Mouse (Mus musculus): Measurements from ENCODE around the gene Plcb2. TPM values are rescaled to one million over a fixed set of nuclear protein-coding genes. Genes with fewer than 3 reads are reported as not detected.

The Plcb2 gene
- polyA plus RNA-seq, 1 experiment from 2014 or later, result 1.5 TPM

- ATAC-seq (ENCODE audit: insufficient read depth, low FRiP score, low read depth), result no peak
- 20% methylated on average over 8 of the region's 8 CpGs for WGBS
- H3K4me3 ChIP-seq (replicated peaks), result no peak overlapping the region
These were observed 1.8 kb upstream of the Plcb2 start for GRCm38 (mm10) chr2:118729816-118730621.

GRCm38 (mm10) chr2:118729194-118729593 is 956 bp upstream of the Plcb2 start:
- Histone ChIP-seq H3K4me3 (replicated peaks) (no peak overlapping the region), H3K27ac (0 out of 2 replicates have a peak overlapping the region, but pooled peaks have one; percentile 38), H3K27me3 (replicated peaks) (peaks cover 4% of the 10 kb centered on the region; the same call in 1 of the 2 replicates), H3K4me2 (no peak overlapping the region), H3K36me3 (no peaks in the 10 kb centered on the region), H3K9ac (no peak overlapping the region), H3K4me1 (peaks cover 30% of the 10 kb centered on the region), H3K9me3 (no peaks in the 10 kb centered on the region)
- ATAC-seq (ENCODE audit: insufficient read depth, low FRiP score, low read depth), result no peak
- WGBS, result 40% methylated on average over 4 of the region's 4 CpGs

More at GRCm38 (mm10) chr2:118729816-118730621, 1.8 kb upstream of the Plcb2 start:
- no peak overlapping the region for H3K9ac ChIP-seq
- H3K4me1 ChIP-seq, result peaks cover 30% of the 10 kb centered on the region
- no peaks in the 10 kb centered on the region for H3K36me3 ChIP-seq
- no peak overlapping the region for H3K4me2 ChIP-seq
- no peak overlapping the region for H3K27ac ChIP-seq
- peaks cover 3% of the 10 kb centered on the region; the same call in 1 of the 2 replicates for H3K27me3 ChIP-seq (replicated peaks)
- no peaks in the 10 kb centered on the region for H3K9me3 ChIP-seq

- no peak overlapping the region for H3K9ac ChIP-seq
- WGBS, result 14% methylated on average over 9 of the region's 9 CpGs
These were observed 327 bp downstream of the Plcb2 start for GRCm38 (mm10) chr2:118727911-118728310.

DNA sequence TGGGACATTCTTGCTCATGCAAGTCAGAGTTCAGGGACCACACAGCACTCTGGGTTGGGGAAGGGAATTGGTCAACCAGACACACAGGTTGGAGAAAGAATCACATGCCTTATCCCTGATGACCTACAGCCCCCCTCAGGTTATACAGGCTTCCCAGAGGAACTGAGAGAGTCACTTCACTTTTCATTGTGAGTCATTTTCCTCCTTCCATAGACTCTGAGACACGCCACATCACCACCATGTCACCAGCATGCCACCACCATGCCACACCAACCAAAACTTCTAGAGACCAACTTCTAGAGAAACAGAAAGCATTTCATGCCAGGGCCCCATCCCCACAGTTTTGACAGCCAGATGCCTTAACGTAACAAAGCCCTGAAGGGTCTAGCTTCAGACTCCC is 1.4 kb downstream of the Plcb2 start:
- ATAC-seq (ENCODE audit: insufficient read depth, low FRiP score, low read depth), result no peak
- Histone ChIP-seq H3K4me3 (replicated peaks) (no peak overlapping the region), H3K36me3 (no peaks in the 10 kb centered on the region), H3K4me2 (no peak overlapping the region), H3K4me1 (peaks cover 30% of the 10 kb centered on the region), H3K9ac (no peak overlapping the region), H3K9me3 (no peaks in the 10 kb centered on the region), H3K27me3 (replicated peaks) (0 out of 2 replicates have a peak, but pooled peaks cover 6% of the 10 kb centered on the region), H3K27ac (no peak overlapping the region)
- WGBS, result 87% methylated on average over 2 of the region's 2 CpGs

More at GRCm38 (mm10) chr2:118727911-118728310, 327 bp downstream of the Plcb2 start:
- H3K27ac ChIP-seq, result peak overlapping the region; percentile 41; the same call in 1 of the 2 replicates
- 0 out of 2 replicates have a peak, but pooled peaks cover 6% of the 10 kb centered on the region for H3K27me3 ChIP-seq (replicated peaks)
- no peaks in the 10 kb centered on the region for H3K36me3 ChIP-seq
- H3K4me2 ChIP-seq, result peak overlapping the region; percentile 37
- H3K9me3 ChIP-seq, result no peaks in the 10 kb centered on the region
- H3K4me3 ChIP-seq (replicated peaks), result peak overlapping the region; percentile 14; the same call in 1 of the 2 replicates
- H3K4me1 ChIP-seq, result peaks cover 30% of the 10 kb centered on the region
- peak; percentile 20; the same call in 1 of the 2 replicates for ATAC-seq (ENCODE audit: insufficient read depth, low FRiP score, low read depth)

GRCm38 (mm10) chr2:118725511-118725910 is 2.7 kb downstream of the Plcb2 start:
- H3K36me3 ChIP-seq, result no peaks in the 10 kb centered on the region
- H3K4me1 ChIP-seq, result peaks cover 28% of the 10 kb centered on the region
- no peak overlapping the region for H3K9ac ChIP-seq
- H3K4me3 ChIP-seq (replicated peaks), result no peak overlapping the region
- H3K4me2 ChIP-seq, result no peak overlapping the region
- H3K27ac ChIP-seq, result no peak overlapping the region
- H3K27me3 ChIP-seq (replicated peaks), result 0 out of 2 replicates have a peak, but pooled peaks cover 6% of the 10 kb centered on the region
- WGBS, result 70% methylated on average over 4 of the region's 4 CpGs
- H3K9me3 ChIP-seq, result no peaks in the 10 kb centered on the region
- ATAC-seq (ENCODE audit: insufficient read depth, low FRiP score, low read depth), result no peak

- Histone ChIP-seq H3K4me3 (replicated peaks) (no peak overlapping the region), H3K27ac (no peak overlapping the region), H3K4me1 (peaks cover 14% of the 10 kb centered on the region), H3K36me3 (no peaks in the 10 kb centered on the region), H3K9me3 (no peaks in the 10 kb centered on the region), H3K9ac (no peak overlapping the region), H3K27me3 (replicated peaks) (0 out of 2 replicates have a peak, but pooled peaks cover 6% of the 10 kb centered on the region), H3K4me2 (no peak overlapping the region)
- ATAC-seq (ENCODE audit: insufficient read depth, low FRiP score, low read depth), result no peak
- 72% methylated on average over 15 of the region's 15 CpGs for WGBS
These were observed 4.3 kb downstream of the Plcb2 start for GRCm38 (mm10) chr2:118723693-118724486.

DNA sequence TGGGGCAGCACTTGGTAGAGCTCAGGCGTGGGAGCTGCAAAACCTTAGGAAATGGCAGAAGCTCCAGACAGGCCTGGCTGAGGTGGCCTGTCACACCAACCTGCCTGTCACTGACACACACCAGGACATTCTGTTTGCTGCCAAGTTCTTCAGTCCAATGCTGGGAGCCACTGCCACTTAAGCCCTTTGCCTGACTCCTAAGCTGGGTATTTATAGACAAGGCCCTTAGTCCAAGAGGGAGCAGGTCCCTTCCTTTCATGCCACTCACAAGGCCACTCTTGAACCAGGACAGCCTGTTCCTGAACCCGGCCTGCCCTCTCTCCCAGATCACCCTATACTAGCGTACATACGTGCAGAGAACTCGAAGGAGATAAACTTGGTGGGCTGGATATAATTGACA is 11.6 kb downstream of the Plcb2 start:
- Histone ChIP-seq H3K9ac (no peak overlapping the region), H3K4me2 (no peak overlapping the region), H3K4me1 (no peaks in the 10 kb centered on the region; the same call in 1 of the 2 replicates), H3K4me3 (replicated peaks) (no peak overlapping the region), H3K9me3 (no peaks in the 10 kb centered on the region), H3K27ac (no peak overlapping the region), H3K27me3 (replicated peaks) (peaks cover 20% of the 10 kb centered on the region), H3K36me3 (no peaks in the 10 kb centered on the region)
- no peak for ATAC-seq (ENCODE audit: insufficient read depth, low FRiP score, low read depth)
- 88% methylated on average over 5 of the region's 5 CpGs for WGBS

DNA sequence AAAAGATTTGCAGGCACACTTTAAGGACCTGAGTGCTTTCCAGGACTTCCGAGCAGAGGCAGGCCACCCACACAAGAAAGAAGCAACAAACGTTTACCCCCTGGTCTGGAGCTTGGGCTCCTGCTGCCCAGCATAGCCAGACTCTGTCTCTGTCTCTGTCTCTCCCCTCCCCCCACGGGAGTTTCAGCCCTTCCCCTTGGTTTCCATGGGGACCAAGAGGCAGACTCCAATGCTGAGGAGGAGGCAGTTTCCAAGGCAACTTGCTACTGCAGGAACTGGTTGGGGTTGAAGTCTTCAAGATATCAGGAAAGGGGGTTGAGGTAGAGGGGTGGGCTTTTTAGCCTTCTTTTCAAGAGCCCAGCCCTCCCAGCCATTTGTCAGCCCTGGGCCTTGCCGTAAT is 14.0 kb downstream of the Plcb2 start:
- no peaks in the 10 kb centered on the region for H3K9me3 ChIP-seq
- no peak overlapping the region for H3K4me2 ChIP-seq
- peaks cover 13% of the 10 kb centered on the region; the same call in 1 of the 2 replicates for H3K4me1 ChIP-seq
- 48% methylated on average over 4 of the region's 4 CpGs for WGBS
- ATAC-seq (ENCODE audit: insufficient read depth, low FRiP score, low read depth), result no peak
- no peaks in the 10 kb centered on the region for H3K36me3 ChIP-seq
- H3K9ac ChIP-seq, result no peak overlapping the region
- H3K27me3 ChIP-seq (replicated peaks), result peaks cover 44% of the 10 kb centered on the region
- no peak overlapping the region for H3K4me3 ChIP-seq (replicated peaks)
- no peak overlapping the region for H3K27ac ChIP-seq

- Histone ChIP-seq H3K36me3 (no peaks in the 10 kb centered on the region), H3K27me3 (replicated peaks) (peaks cover 50% of the 10 kb centered on the region), H3K4me1 (peaks cover 13% of the 10 kb centered on the region; the same call in 1 of the 2 replicates), H3K4me3 (replicated peaks) (no peak overlapping the region), H3K9me3 (no peaks in the 10 kb centered on the region), H3K9ac (no peak overlapping the region), H3K4me2 (no peak overlapping the region), H3K27ac (no peak overlapping the region)
- 77% methylated on average over 6 of the region's 6 CpGs for WGBS
- ATAC-seq (ENCODE audit: insufficient read depth, low FRiP score, low read depth), result no peak
These were observed 14.6 kb downstream of the Plcb2 start for GRCm38 (mm10) chr2:118713631-118714030.

DNA sequence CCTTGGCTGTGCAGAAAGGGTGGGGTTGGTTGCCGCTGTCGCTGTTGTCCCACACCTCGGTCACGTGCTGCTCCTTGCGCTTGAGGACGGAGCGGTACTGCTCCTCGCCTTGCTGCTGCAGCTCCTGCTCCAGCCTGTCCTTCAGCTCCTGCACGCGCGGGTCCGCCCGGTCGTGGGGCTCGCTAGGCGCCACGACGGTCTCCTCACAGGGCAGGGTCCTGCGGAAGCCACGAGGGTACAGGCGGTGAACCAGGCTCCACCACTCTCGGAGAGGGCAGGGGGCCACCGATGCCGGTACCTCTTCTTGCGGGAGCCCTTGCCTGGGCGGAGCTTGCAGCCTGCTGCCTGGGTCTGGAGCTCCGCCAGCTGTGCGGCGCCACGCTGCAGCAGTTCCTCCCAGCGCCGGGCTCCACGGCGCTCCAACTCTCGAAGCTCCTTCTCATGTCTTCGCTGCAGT is 17.2 kb downstream of the Plcb2 start:
- Histone ChIP-seq H3K9ac (peak overlapping the region; percentile 2; the same call in 1 of the 2 replicates), H3K4me1 (peaks cover 13% of the 10 kb centered on the region; the same call in 1 of the 2 replicates), H3K9me3 (no peaks in the 10 kb centered on the region), H3K27ac (no peak overlapping the region), H3K4me3 (replicated peaks) (peak overlapping the region; percentile 39), H3K27me3 (replicated peaks) (peaks cover 74% of the 10 kb centered on the region), H3K4me2 (peak overlapping the region; percentile 86), H3K36me3 (no peaks in the 10 kb centered on the region)
- 1% methylated on average over 36 of the region's 36 CpGs for WGBS
- peak; percentile 68 for ATAC-seq (ENCODE audit: insufficient read depth, low FRiP score, low read depth)

GRCm38 (mm10) chr2:118709655-118710221 is 18.5 kb downstream of the Plcb2 start:
- no peaks in the 10 kb centered on the region for H3K36me3 ChIP-seq
- H3K27ac ChIP-seq, result no peak overlapping the region
- ATAC-seq (ENCODE audit: insufficient read depth, low FRiP score, low read depth), result no peak
- 47% methylated on average over 4 of the region's 4 CpGs for WGBS
- no peak overlapping the region for H3K9ac ChIP-seq
- peaks cover 87% of the 10 kb centered on the region for H3K27me3 ChIP-seq (replicated peaks)
- no peaks in the 10 kb centered on the region for H3K9me3 ChIP-seq
- no peak overlapping the region for H3K4me2 ChIP-seq
- no peak overlapping the region for H3K4me3 ChIP-seq (replicated peaks)
- peaks cover 13% of the 10 kb centered on the region; the same call in 1 of the 2 replicates for H3K4me1 ChIP-seq
